Mouse (Mus musculus): ENCODE results near the gene Ubac2. TPM values are rescaled to one million over a fixed set of nuclear protein-coding genes. Genes with fewer than 3 reads are reported as not detected.

Ubac2 gene
- polyA plus RNA-seq, 1 experiment from 2014 or later = 22.6 TPM

GRCm38 (mm10) chr14:121895316-121895715 lies 16.9 kb downstream of the Ubac2 start:
- H3K27ac ChIP-seq = no peak overlapping the region
- DNase-seq = no peak
- no peak for ATAC-seq (ENCODE audit: low read depth)

DNA sequence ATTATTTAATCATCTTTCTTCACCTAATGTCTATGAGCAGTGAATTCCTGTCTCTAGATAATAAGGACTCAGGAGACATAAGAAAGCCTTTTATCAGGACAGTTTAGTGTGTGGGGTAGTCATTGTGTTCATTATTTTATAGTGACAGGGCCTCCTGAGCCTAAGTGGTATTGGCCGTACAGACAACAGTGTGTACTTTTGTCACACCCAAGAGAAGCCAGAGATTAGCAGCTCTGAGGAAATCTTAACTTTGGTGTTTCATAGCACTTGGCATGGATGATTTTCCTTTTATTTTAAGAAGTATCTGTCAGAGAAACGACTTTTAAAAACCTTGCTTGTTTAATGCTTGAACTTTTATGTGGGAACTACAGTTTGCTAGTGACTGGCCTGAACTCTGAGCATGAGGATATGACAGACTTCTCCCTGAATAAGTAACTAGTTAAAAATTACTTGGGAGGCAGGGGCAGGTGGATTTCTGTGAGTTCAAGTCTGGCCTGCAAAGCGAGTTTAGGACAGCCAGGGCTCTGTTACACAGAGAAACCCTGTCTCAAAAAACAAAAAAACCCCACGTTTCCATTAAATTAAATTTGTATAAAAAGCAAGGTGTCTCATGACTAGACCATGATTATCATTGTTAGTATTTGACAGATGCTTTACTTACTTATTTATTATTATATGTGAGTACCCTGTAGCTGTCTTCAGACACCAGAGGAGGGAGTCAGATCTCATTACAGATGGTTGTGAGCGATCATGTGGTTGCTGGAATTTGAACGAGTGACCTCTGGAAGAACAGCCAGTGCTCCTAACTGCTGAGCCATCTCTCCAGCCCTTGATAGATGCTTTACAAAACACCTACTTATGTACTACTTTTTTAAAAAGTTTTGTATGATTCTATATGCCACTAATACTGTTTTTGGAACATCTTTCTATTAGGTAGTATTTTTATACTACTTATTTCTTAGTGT lies 18.0 kb downstream of the Ubac2 start:
- no peak overlapping the region for H3K9ac ChIP-seq
- no peak overlapping the region for H3K4me3 ChIP-seq (replicated peaks)
- no peaks in the 10 kb centered on the region for H3K9me3 ChIP-seq (replicated peaks)
- peaks cover 24% of the 10 kb centered on the region for H3K4me1 ChIP-seq (replicated peaks)
- no peaks in the 10 kb centered on the region for H3K36me3 ChIP-seq
- no peak overlapping the region for H3K27ac ChIP-seq
- ATAC-seq (ENCODE audit: low read depth) (no peak), DNase-seq (no peak)
- WGBS (ENCODE audit: insufficient replicate concordance) = 59% methylated on average over 6 of the region's 6 CpGs
- H3K27me3 ChIP-seq = no peaks in the 10 kb centered on the region
- no peak overlapping the region for H3K4me2 ChIP-seq

More at GRCm38 (mm10) chr14:121895316-121895715, 16.9 kb downstream of the Ubac2 start:
- H3K4me3 ChIP-seq (replicated peaks) = no peak overlapping the region
- H3K4me2 ChIP-seq = no peak overlapping the region
- 79% methylated on average over 4 of the region's 4 CpGs for WGBS (ENCODE audit: insufficient replicate concordance)
- no peaks in the 10 kb centered on the region for H3K36me3 ChIP-seq
- H3K9me3 ChIP-seq (replicated peaks) = no peaks in the 10 kb centered on the region
- H3K27me3 ChIP-seq = no peaks in the 10 kb centered on the region
- H3K4me1 ChIP-seq (replicated peaks) = peaks cover 24% of the 10 kb centered on the region
- no peak overlapping the region for H3K9ac ChIP-seq

DNA sequence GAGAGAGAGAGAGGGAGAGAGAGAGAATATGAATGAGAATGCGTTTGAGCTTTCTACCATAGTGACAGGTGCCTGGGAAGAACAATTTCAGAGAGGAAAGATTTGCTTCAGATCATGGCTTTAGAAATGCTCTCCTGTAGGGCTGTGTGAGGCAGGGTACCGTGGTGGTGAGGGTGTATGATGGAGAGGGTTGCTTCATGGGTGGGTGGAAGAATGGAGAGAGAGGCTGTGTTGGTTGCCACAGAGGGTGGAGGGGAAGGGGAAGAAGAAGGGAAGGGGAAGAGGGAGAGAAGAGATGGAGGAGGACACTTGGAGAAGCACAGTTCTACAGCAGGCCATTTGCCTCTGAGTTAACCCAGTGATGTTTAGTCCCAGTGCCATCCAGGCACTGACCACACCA lies 19.4 kb downstream of the Ubac2 start:
- H3K9me3 ChIP-seq (replicated peaks) = no peaks in the 10 kb centered on the region
- H3K9ac ChIP-seq = no peak overlapping the region
- H3K4me2 ChIP-seq = no peak overlapping the region
- H3K27me3 ChIP-seq = no peaks in the 10 kb centered on the region
- H3K36me3 ChIP-seq = no peaks in the 10 kb centered on the region
- H3K4me1 ChIP-seq (replicated peaks) = peaks cover 25% of the 10 kb centered on the region
- no peak overlapping the region for H3K4me3 ChIP-seq (replicated peaks)
- WGBS (ENCODE audit: insufficient replicate concordance) = 64% methylated on average over 2 of the region's 2 CpGs
- no peak overlapping the region for H3K27ac ChIP-seq
- ATAC-seq (ENCODE audit: low read depth) = no peak
- DNase-seq = no peak

- H3K27ac ChIP-seq = no peak overlapping the region
- no peaks in the 10 kb centered on the region for H3K27me3 ChIP-seq
- H3K9me3 ChIP-seq (replicated peaks) = no peaks in the 10 kb centered on the region
- no peak overlapping the region for H3K4me2 ChIP-seq
- H3K9ac ChIP-seq = no peak overlapping the region
- H3K36me3 ChIP-seq = no peaks in the 10 kb centered on the region
- WGBS (ENCODE audit: insufficient replicate concordance) = 70% methylated on average over 11 of the region's 11 CpGs
- no peak overlapping the region for H3K4me3 ChIP-seq (replicated peaks)
- ATAC-seq (ENCODE audit: low read depth) (no peak), DNase-seq (no peak)
- H3K4me1 ChIP-seq (replicated peaks) = peaks cover 31% of the 10 kb centered on the region
Observed at GRCm38 (mm10) chr14:121898509-121898908, 20.1 kb downstream of the Ubac2 start.

GRCm38 (mm10) chr14:121899071-121899470 lies 20.7 kb downstream of the Ubac2 start:
- H3K9ac ChIP-seq = no peak overlapping the region
- H3K4me3 ChIP-seq (replicated peaks) = no peak overlapping the region
- H3K27me3 ChIP-seq = no peaks in the 10 kb centered on the region
- H3K4me2 ChIP-seq = no peak overlapping the region
- H3K9me3 ChIP-seq (replicated peaks) = no peaks in the 10 kb centered on the region
- ATAC-seq (ENCODE audit: low read depth) (no peak), DNase-seq (no peak)
- H3K4me1 ChIP-seq (replicated peaks) = peaks cover 31% of the 10 kb centered on the region
- no peak overlapping the region for H3K27ac ChIP-seq
- WGBS (ENCODE audit: insufficient replicate concordance) = 57% methylated on average over 3 of the region's 3 CpGs
- H3K36me3 ChIP-seq = no peaks in the 10 kb centered on the region

DNA sequence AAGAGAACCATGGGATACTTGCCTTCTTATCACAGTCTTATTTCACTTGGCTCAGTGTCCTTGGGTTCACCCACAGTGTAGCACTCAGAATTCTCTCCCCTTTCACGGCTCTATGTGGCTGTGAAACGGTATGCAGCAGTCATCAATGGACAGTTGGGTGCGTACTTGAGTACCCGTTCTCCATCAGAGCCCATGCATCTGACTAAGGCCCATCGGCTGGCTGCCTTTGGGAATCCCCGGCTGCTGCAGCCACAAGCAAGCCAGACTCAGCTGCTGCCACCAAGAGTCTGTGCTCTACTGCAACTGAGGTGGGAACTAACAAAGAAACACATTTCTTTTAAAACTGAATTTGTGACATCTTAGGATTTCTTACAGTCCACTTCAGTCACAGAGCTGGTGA lies 23.1 kb downstream of the Ubac2 start:
- Histone ChIP-seq H3K36me3 (no peaks in the 10 kb centered on the region), H3K4me2 (no peak overlapping the region), H3K27me3 (no peaks in the 10 kb centered on the region), H3K4me3 (replicated peaks) (no peak overlapping the region), H3K9ac (no peak overlapping the region), H3K9me3 (replicated peaks) (no peaks in the 10 kb centered on the region), H3K27ac (no peak overlapping the region), H3K4me1 (replicated peaks) (peaks cover 47% of the 10 kb centered on the region)
- no peak for DNase-seq
- WGBS (ENCODE audit: insufficient replicate concordance) = 89% methylated on average over 6 of the region's 6 CpGs
- no peak for ATAC-seq (ENCODE audit: low read depth)

- no peak overlapping the region for H3K9ac ChIP-seq
- no peak overlapping the region for H3K4me2 ChIP-seq
- ATAC-seq (ENCODE audit: low read depth) (no peak; the same call in 1 of the 2 replicates), DNase-seq (no peak)
- 60% methylated on average over 7 of the region's 7 CpGs for WGBS (ENCODE audit: insufficient replicate concordance)
- H3K4me1 ChIP-seq (replicated peaks) = peaks cover 56% of the 10 kb centered on the region
- no peaks in the 10 kb centered on the region for H3K9me3 ChIP-seq (replicated peaks)
- no peaks in the 10 kb centered on the region for H3K27me3 ChIP-seq
- H3K27ac ChIP-seq = no peak overlapping the region; the same call in 1 of the 2 replicates
- no peak overlapping the region for H3K4me3 ChIP-seq (replicated peaks)
- H3K36me3 ChIP-seq = peaks cover 4% of the 10 kb centered on the region; the same call in 1 of the 2 replicates
Observed at GRCm38 (mm10) chr14:121903381-121903876, 25.0 kb downstream of the Ubac2 start.

GRCm38 (mm10) chr14:121904754-121905153 lies 26.3 kb downstream of the Ubac2 start:
- no peak overlapping the region for H3K4me2 ChIP-seq
- H3K36me3 ChIP-seq = peaks cover 10% of the 10 kb centered on the region; the same call in 1 of the 2 replicates
- WGBS (ENCODE audit: insufficient replicate concordance) = 17% methylated on average over 3 of the region's 3 CpGs
- no peak overlapping the region for H3K27ac ChIP-seq
- H3K9ac ChIP-seq = no peak overlapping the region
- H3K27me3 ChIP-seq = no peaks in the 10 kb centered on the region
- no peak overlapping the region for H3K4me3 ChIP-seq (replicated peaks)
- DNase-seq (no peak), ATAC-seq (ENCODE audit: low read depth) (no peak; the same call in 1 of the 2 replicates)
- peaks cover 45% of the 10 kb centered on the region for H3K4me1 ChIP-seq (replicated peaks)
- no peaks in the 10 kb centered on the region for H3K9me3 ChIP-seq (replicated peaks)

DNA sequence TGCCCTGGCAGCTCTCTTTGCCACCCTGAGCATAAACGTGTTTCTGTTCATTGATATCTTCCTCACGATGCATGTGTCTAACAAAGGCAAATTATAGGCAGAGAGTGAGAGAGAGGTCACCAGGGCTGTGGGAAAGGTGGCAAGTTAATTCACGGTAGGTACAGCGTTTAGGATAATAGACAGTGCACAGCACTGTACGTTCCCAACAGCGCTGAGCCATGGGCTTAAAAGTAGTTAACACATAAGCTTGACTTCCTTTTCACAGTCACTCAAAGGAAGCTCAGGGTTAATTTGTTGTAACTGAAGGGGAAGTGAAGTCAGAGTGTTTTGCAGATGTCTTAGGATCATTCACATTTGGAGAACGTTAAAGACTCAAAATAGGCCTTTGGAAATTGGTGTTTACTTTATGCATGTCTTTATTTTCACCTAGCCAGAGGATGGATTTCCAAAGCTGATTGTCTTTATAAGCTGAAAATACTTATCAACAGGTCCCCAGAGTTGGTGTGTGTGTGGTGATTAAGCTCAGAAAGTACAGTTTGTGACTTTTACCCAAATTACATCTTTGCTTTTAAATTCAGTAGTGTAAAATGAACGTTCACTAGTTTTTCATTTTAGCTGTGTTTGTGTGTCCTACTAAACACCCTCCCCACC lies 28.0 kb downstream of the Ubac2 start:
- ATAC-seq (ENCODE audit: low read depth) = peak; percentile 58; the same call in 1 of the 2 replicates

GRCm38 (mm10) chr14:121906992-121907681 lies 28.7 kb downstream of the Ubac2 start:
- no peak for DNase-seq
- H3K9ac ChIP-seq = no peak overlapping the region
- WGBS (ENCODE audit: insufficient replicate concordance) = 59% methylated on average over 11 of the region's 11 CpGs
- H3K9me3 ChIP-seq (replicated peaks) = no peaks in the 10 kb centered on the region
- H3K27me3 ChIP-seq = no peaks in the 10 kb centered on the region
- peak; percentile 62 for ATAC-seq (ENCODE audit: low read depth)
- H3K4me3 ChIP-seq (replicated peaks) = no peak overlapping the region
- peaks cover 45% of the 10 kb centered on the region for H3K4me1 ChIP-seq (replicated peaks)
- H3K27ac ChIP-seq = peak overlapping the region; percentile 58
- H3K4me2 ChIP-seq = no peak overlapping the region
- peaks cover 25% of the 10 kb centered on the region; the same call in 1 of the 2 replicates for H3K36me3 ChIP-seq

More for the DNA sequence above, 28.0 kb downstream of the Ubac2 start:
- Histone ChIP-seq H3K9ac (no peak overlapping the region), H3K9me3 (replicated peaks) (no peaks in the 10 kb centered on the region), H3K4me2 (no peak overlapping the region), H3K27me3 (no peaks in the 10 kb centered on the region), H3K4me1 (replicated peaks) (peaks cover 45% of the 10 kb centered on the region), H3K27ac (peak overlapping the region; percentile 58), H3K4me3 (replicated peaks) (no peak overlapping the region), H3K36me3 (peaks cover 19% of the 10 kb centered on the region; the same call in 1 of the 2 replicates)
- WGBS (ENCODE audit: insufficient replicate concordance) = 35% methylated on average over 8 of the region's 8 CpGs
- DNase-seq = no peak

- peaks cover 31% of the 10 kb centered on the region; the same call in 1 of the 2 replicates for H3K36me3 ChIP-seq
- H3K4me2 ChIP-seq = no peak overlapping the region
- H3K4me3 ChIP-seq (replicated peaks) = no peak overlapping the region
- WGBS (ENCODE audit: insufficient replicate concordance) = 85% methylated on average over 6 of the region's 6 CpGs
- no peaks in the 10 kb centered on the region for H3K27me3 ChIP-seq
- ATAC-seq (ENCODE audit: low read depth) (no peak), DNase-seq (no peak)
- peaks cover 24% of the 10 kb centered on the region for H3K4me1 ChIP-seq (replicated peaks)
- H3K9me3 ChIP-seq (replicated peaks) = no peaks in the 10 kb centered on the region
- no peak overlapping the region for H3K27ac ChIP-seq
- no peak overlapping the region for H3K9ac ChIP-seq
Observed at GRCm38 (mm10) chr14:121909868-121910267, 31.4 kb downstream of the Ubac2 start.
